Mouse (Mus musculus) heart, adult 11 months (tissue): ENCODE results near the gene Aebp1.

Source experiments
- DNase-seq: peaks from one replicate; pipeline ENCODE4 v3.0.0; 2022

Aebp1 gene

DNA sequence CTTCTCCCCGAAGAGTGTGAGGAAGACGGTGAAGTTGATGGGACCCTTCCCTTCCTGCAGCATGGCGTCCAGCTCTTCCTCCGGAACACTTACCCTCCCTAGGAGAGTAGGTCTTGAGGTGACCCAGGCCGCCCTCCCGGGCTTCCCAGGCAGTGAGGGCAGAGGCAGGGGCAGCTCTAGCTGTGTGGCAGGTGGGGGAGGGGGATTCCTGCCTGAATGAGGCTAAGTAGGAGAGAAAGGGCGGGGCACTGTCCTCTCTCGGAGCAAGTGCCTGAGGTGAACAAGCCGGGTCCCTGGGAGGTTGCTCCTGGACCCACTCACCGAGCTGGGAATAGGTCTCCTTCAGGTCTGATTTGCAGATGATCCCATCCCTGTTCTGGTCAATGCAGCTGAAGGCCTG, 36.1 kb downstream of the Aebp1 start:
- no peak for DNase-seq

DNA sequence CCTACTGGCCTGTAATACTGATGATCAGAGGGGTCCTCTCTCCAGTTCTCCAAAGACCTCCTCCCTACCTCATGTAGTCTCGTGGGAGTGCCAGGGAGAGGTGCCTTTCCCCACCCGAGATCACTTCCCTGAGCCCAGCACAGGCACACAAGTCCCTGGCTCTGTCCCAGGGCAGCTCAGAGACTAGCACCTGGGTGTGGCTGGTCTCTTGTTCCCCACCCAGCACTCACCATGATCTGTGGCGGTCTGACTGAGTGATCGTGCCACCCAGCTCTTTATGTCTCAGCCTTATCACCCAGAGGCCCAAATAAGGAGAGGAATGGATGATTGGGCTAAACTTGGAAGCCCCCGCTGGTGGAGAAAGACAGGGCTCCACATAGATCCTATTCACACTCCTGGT, 36.8 kb downstream of the Aebp1 start, which contains the start of gene Myl7:
Myl7 (minus strand) TSS at position 252 of the 400 bp plus-strand sequence.
- DNase-seq = no peak

DNA sequence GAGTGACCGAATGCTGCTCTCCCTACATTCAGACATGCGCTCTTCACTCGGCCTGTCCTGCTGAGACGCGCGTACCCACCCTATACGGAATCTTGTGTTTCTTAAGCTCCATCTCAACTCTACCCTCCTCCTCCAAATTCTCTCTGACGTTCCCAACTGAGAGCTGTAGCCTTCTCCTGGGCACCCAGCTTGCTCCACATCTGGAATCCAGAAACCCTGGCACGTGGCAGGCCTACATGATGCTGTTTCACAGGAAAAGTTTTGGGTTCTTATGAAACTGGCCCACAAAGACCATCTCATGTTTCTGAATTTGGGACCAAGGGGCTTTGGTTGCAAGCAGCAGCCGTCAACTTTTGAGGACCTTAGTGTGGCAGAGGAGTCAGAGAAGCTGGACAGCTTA, 37.5 kb downstream of the Aebp1 start:
- DNase-seq = peak; percentile 94

DNA sequence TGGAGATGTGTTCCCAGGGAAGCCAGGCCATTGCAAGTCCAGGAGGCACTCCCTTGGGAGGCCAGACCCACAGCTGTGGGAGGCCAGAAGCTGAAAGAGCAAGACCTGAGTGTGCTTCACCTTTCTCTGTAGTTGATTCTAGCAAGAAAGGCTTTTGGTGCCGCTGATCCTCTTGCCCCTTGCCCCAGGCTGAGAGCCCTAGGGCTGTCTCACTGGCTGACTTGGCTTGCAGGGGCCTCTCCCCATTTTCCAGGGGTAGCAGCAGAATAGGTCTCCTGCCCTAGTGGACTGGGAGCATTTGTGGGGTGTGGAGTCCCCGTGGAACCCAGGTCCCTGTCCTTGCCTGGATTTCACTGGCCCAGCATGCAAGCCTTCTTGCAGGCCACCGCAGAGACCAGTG, 39.6 kb downstream of the Aebp1 start:
- no peak for DNase-seq

DNA sequence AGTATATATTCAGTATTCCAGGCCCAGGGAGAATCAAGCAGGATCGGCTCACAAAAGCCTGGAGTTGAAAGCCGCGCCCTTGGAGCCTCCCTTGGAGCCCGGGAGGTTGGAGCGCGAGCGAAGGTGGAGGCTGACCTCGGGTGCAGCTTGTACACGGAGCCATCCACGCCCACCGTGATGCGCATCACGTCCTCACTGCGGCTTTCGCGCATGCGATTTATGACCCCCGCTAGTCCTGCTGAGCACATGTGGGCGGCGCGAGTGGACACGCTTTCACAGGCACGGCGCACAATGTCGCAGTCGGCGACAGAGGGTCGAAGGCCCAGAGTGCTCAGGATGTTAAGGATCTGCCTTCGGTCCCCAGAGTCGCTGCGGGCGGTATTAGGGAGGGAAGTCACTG, 40.2 kb downstream of the Aebp1 start:
- DNase-seq = no peak

DNA sequence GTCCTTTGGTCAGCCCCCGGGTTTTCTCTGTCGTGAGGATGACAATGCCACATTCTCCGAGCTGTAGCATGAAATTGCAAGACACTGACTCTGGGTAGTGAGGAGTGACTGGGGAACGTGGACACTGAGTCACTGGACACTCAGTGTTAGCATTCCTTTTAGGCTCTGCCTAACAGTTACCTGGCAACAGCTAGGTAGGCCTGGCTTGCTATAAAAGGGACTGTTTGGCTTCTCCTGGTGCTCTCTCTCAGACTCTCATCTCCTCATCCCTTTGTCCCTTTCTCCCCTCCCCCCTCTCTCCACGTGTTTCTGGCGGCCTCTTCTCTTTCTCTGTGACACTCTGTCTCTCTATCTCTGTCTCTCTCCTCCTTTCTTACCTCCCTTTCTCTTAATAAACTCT, 40.6 kb downstream of the Aebp1 start:
- no peak for DNase-seq

DNA sequence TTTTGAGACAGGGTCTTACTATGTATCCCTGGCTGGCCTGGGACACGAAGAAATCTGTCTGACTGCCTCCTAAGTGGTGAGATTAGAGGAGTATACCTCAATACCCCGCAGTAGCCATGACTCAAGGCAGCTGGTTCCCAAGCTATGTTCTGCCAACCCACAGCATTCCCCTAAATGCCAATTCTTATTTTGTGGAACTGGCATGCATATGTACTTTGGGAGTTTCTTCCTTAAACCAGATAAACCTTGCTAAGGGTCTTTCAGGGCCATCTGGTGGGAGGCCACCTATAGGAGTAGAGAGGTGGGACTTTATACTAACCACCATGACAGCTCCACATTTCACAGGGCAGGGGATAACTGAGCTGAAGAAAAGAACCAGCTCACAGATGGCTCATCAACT, 42.1 kb downstream of the Aebp1 start:
- no peak for DNase-seq

DNA sequence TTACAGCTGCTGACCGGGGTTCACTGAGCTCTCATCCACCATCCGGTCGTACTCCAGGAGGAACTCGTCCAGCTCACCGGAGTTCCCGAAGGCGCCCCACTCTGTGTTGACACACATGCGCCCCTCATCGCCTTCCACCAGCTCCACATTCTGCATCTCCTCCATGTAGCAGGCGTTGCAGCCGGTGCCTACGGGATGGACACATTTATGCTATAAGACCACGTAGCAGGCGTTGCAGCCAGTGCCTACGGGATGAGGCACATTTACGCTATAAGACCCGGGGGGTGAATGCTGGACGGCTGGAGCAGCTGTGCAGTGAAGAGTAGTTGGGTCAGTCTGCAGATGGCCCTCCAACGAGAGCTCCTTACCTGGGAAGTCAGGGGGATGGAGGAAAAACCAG, 42.6 kb downstream of the Aebp1 start:
- no peak for DNase-seq

DNA sequence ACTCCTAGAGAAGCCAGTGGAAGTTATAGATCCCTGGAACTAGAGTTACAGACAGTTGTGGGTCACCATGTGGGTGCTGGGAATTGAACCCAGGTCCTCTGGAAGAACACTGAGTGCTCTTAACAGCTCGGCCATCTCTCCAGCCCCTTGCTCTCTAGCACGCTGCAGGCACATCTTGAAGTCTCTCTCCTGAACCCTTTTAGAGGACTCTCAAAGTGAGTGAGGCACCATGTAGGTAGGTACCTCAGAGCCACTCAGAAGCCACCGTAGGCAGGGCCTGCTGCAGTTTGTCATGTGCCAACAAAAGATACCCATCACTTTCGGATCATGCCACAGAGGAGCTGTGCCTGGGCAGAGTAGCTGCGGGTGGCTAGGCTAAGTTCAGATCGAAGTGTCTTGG, 43.1 kb downstream of the Aebp1 start:
- DNase-seq = peak; percentile 78

DNA sequence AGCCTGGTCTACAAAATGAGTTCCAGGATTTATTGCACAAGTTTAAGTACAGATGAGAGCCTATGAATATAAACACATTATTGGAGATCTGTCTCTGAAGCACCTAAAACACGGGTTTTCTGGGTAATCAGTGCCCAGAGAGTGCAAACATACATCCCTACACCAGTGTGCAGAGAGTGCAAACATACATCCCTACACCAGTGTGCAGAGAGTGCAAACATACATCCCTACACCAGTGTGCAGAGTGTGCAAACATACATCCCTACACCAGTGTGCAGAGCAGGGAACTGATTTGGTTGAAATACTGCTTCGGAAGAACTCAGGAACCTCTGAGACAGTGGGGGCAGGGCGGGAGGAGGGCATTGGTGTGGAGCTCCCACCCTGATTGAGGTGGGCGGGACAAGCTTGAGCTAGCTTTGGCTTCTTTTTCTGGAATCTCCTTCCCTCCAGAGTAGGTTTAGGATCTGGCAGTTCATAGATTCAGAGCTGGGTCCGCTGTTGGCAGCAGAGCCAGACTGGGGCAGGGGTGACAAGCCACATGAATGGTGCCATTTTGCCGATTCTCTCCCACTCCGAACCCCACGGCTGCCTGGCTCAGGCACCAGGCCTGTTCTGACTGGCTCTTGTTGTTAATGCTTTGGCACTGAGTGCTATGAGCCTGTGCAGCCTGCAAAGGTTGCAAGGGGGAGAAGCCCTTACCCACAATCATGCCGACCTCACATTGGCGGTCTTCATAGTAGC, 44.2 kb downstream of the Aebp1 start:
- peak; percentile 90 for DNase-seq

DNA sequence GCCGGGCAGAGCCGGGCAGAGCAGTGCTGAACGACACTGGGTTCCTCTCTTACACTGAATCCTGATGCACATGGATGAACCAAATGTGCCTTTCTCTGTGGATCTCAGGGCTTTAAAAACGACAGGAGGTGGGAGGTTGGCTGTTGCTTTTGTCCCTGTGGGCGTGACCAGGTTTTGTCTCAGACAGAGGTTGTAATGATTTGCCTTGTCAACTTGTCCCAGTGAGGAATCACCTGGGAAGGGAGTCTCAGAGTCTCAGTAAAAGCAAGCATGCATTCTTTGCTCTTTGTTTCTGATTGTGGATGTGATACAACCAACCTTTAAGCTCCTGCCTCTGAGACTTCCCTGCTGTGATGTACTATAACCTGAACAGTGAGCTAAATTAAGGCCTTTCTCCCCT, 45.3 kb downstream of the Aebp1 start:
- DNase-seq = peak; percentile 70

DNA sequence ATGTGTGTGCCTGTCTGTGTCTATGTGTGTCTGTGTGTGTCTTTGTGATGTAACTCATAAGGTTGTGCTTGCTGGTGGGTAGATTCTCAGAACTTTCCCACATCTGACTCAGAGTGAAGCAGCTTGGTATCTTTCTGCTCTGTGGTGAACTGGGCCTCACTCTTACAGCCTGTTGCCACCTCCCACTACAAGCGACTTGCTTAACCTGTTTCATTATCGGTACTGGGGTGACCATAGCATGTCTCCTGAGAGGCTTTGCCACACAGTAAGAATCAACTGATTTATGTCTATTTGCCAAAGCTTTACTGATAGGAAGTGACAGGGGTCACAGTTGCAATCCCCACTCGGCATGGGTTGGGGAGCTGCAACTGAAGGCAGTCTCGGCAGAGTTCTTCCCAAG, 46.9 kb downstream of the Aebp1 start:
- no peak for DNase-seq

DNA sequence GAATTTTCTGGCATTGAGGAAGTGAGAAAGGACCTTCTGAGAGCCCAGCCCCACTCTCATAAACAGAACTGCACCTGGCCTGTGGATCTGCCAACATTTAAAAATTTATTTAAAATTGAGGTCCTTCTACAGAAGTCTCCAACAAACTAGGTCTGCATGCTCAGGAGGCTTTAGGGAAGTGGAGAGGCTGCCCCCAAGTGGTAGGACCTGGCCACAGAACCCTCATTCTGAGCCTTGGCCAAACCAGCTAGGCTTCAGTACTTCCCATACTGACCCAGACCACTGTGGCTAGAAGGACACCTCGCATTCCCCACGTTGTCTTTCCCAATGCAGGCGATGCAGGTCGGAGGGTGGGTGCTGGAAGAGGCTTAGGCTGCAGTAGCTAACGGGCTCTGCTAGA, 50.9 kb downstream of the Aebp1 start:
- peak; percentile 93 for DNase-seq

DNA sequence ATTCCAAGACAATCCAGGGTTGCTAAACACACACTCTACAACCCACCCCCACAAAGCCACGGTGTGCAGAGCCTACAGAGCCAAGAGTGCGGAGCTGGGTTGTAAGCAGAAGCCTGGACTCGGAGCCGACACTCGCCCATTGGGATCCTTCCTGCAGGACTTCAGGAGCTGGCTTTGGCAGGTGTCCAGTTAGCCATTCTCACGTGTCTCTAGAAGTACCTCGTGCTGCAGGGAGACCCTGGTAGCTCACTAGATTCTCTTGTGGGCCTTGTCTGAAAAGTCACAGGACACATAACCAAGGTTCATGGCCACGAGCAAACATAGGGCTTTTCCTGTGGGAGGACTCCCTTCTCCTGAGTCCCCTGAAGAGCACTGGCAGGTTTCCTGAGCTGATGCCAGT, 51.5 kb downstream of the Aebp1 start:
- DNase-seq = peak; percentile 91

DNA sequence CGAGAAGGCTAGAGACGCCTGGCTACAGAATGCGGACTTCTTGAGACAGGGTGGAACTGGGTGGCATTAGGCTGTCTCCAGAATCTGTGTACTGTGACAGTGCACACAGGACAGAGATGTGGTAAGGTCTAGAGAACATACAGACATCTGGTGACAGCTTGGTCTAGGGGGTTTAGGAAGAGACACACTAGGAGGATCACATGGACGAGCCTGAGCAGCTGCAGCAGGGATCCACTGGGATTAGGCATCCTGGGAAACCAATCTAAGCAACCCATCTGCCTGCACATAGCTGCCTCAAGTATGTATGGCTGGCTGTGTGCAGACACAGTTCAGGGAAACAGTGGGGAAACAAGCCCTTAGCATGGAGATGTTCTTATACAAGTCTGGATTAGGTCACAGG, 52.2 kb downstream of the Aebp1 start:
- peak; percentile 84 for DNase-seq

DNA sequence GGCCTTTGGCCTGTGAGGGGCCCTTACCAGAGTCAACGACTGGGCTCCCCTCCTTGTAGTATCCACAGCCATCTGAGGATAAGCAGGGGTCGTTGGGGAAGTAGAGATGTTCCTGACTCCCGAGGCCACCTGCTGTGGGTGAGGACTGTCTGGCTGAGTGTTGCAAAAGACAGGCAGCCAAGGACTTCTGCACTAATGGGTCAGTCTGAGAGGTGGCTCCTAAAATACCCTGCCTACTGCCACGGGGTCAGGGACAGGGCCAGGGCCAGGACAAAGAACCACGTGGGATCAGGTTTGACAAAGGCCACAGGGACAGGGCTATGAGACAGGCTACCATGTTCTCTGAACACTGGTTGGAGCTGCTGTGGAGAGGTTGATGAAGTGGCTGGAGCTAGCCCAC, 53.2 kb downstream of the Aebp1 start:
- DNase-seq = peak; percentile 95

DNA sequence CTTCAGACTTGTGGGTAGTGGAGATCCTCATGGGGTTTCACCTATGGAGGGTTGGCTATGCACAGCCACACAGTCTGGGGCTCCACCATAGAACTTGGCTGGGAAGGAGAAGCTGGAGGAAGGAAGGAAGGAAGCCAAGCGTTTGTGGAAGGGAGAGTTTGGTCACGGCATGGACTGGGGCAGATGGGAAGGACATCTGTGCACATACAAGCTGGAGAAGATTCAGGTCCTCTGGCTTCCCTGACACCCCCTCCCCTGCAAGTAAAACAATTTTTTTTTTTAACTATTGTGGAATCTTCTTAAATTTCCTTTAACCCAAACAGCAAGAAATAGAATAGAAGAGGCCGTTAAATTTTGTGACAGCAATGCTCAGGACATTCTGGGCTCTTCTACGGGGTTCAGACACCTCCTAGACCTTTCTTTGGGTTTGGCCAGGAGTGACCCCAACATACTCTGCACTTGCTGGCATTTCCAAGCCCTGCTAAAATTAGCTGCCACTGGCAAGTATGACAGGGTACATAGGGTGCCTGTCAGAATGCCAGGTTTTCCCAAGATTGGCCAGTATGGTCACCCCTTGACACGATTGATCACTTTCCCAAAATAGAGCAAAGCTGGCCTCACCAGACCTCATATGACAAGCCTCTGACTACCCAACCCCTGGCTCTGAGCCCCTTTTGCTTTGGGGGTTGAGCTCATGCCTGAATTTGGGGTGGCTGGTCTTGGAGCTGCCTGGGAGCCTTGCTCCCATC, 53.9 kb downstream of the Aebp1 start:
- peak; percentile 97 for DNase-seq

DNA sequence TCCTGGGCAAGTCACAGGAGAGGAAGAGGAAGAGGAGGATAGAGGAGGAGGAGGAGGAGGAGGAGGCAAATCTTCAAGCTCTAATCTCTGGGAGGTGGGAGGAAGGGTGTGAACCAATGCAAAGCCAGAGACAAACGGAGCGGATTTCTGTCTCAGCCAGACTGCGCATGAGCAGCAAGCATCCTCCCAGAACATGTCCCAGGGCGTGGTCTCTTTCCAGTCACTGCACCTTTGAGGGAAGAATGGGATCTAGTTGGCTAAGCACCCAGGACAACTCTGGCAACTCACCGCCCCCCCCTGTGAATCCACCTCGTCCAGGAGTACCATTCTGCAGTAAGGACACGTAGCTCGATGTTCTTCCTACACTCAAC, 54.4 kb downstream of the Aebp1 start:
- peak; percentile 94 for DNase-seq

DNA sequence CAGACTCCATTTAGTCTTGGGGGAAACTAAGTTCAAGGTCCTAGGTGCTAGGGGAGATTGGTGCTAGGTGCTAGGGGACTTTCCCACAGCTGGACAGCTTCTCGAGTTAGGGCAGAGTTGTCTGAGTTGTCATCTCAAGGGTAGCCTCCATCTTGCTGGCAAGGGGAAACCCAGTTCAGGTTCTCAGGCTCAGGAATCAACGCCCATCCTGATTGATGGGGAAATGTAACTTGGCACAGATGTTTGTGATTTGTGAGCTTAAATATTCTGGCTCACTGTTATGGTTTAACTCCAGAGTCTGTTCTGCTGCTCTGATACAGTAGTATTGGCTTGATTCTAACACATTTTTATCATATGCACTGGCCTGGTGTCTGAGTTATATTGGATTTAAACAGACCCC, 56.4 kb downstream of the Aebp1 start:
- peak; percentile 74 for DNase-seq

DNA sequence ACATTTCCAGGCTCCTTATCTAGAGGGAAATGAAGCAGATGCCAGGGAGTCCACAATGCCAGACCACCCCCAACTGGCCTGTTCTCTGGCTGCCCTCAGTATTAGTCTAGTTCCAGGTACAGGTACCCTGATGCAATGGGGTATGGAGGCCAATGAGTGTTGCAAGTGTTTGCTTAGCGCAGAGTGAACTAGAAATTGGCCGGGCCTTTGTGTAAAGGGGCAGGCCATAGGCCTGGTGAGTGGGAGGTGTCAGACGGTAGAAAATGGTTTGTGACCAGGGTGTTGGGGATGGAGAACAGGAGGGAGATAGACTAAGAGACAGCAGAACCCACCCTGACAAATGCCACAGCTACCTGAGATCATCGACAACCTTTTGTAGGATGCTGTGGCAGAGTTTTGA, 57.9 kb downstream of the Aebp1 start:
- DNase-seq = peak; percentile 74

DNA sequence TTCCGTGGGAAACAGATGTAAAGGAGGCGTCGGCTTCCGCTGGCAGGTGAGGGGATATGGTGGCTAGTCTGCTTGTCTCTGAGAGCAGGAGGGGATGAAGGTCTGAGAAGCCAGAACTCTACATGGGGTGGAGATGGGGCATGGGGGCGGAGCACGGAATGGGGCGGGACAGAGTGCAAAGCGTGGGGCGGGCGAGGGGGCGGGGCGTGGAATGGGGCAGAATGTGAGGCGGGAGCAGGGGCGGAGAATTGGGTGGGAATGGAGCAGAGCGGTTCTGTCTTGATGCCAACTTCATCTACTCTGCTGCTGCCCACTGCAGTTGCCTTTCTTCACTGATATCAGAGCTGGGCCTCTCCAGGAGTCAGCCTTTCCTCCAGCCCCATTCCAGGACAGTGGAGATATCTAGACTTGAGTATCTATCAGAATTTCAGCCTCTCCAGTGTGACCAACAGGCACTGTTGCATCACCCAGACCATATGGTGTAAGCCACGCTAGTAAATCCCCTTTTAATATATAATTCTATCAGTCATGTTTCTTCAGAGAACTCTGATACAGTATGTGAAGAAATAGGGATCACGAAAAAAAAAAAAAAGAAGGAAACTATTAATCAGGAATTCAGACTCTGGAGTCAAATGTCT, 58.7 kb downstream of the Aebp1 start:
- DNase-seq = peak; percentile 85
